Mouse (Mus musculus): ENCODE data around the gene Atxn2. TPM values are rescaled to one million over a fixed set of nuclear protein-coding genes. Genes with fewer than 3 reads are reported as not detected.

Atxn2 gene
- polyA plus RNA-seq, 2 experiments = 87.2 to 156 TPM

GRCm38 (mm10) chr5:121759921-121760320 is 48.8 kb downstream of the Atxn2 start:
- Histone ChIP-seq H3K36me3 (ENCODE audit: control insufficient read depth, insufficient read depth, low read length) (peaks cover 46% of the 10 kb centered on the region), H3K4me3 (replicated peaks; ENCODE audit: low read length) (no peak overlapping the region), H3K4me1 (ENCODE audit: control insufficient read depth, insufficient read depth, low read length) (no peaks in the 10 kb centered on the region), H3K27ac (replicated peaks; ENCODE audit: low read depth, low read length) (no peak overlapping the region), H3K9ac (ENCODE audit: low read depth, low read length, severe bottlenecking) (no peak overlapping the region), H3K9me3 (ENCODE audit: control insufficient read depth, low read length) (no peaks in the 10 kb centered on the region), H3K4me2 (replicated peaks; ENCODE audit: low read depth, low read length, severe bottlenecking) (no peak overlapping the region), H3K27me3 (ENCODE audit: control insufficient read depth, insufficient read depth, low read length) (no peaks in the 10 kb centered on the region)
- TF ChIP-seq POLR2A (IDR thresholded peaks at IDR 0.05; ENCODE audit: borderline replicate concordance, extremely low read depth, insufficient read depth, insufficient read length) = no peak
- DNase-seq (ENCODE audit: low spot score) (no peak), ATAC-seq (ENCODE audit: low FRiP score, low read depth) (no peak)
- WGBS = 91% methylated on average over 4 of the region's 4 CpGs

- H3K9me3 ChIP-seq (ENCODE audit: control insufficient read depth, low read length) = no peaks in the 10 kb centered on the region
- DNase-seq (ENCODE audit: low spot score) (no peak), ATAC-seq (ENCODE audit: low FRiP score, low read depth) (no peak)
- H3K27me3 ChIP-seq (ENCODE audit: control insufficient read depth, insufficient read depth, low read length) = no peaks in the 10 kb centered on the region
- no peak overlapping the region for H3K9ac ChIP-seq (ENCODE audit: low read depth, low read length, severe bottlenecking)
- H3K27ac ChIP-seq (replicated peaks; ENCODE audit: low read depth, low read length) = no peak overlapping the region
- H3K4me2 ChIP-seq (replicated peaks; ENCODE audit: low read depth, low read length, severe bottlenecking) = no peak overlapping the region
- H3K4me1 ChIP-seq (ENCODE audit: control insufficient read depth, insufficient read depth, low read length) = no peaks in the 10 kb centered on the region
- H3K4me3 ChIP-seq (replicated peaks; ENCODE audit: low read length) = no peak overlapping the region
- TF ChIP-seq POLR2A (IDR thresholded peaks at IDR 0.05; ENCODE audit: borderline replicate concordance, extremely low read depth, insufficient read depth, insufficient read length) = no peak
- H3K36me3 ChIP-seq (ENCODE audit: control insufficient read depth, insufficient read depth, low read length) = peaks cover 50% of the 10 kb centered on the region
- 80% methylated on average over 7 of the region's 7 CpGs for WGBS
Measured at GRCm38 (mm10) chr5:121761459-121761858, 50.3 kb downstream of the Atxn2 start.

GRCm38 (mm10) chr5:121762949-121763348 is 51.8 kb downstream of the Atxn2 start:
- Histone ChIP-seq H3K4me1 (ENCODE audit: control insufficient read depth, insufficient read depth, low read length) (no peaks in the 10 kb centered on the region), H3K9ac (ENCODE audit: low read depth, low read length, severe bottlenecking) (no peak overlapping the region), H3K27ac (replicated peaks; ENCODE audit: low read depth, low read length) (no peak overlapping the region), H3K9me3 (ENCODE audit: control insufficient read depth, low read length) (no peaks in the 10 kb centered on the region), H3K27me3 (ENCODE audit: control insufficient read depth, insufficient read depth, low read length) (no peaks in the 10 kb centered on the region), H3K4me3 (replicated peaks; ENCODE audit: low read length) (no peak overlapping the region), H3K4me2 (replicated peaks; ENCODE audit: low read depth, low read length, severe bottlenecking) (no peak overlapping the region), H3K36me3 (ENCODE audit: control insufficient read depth, insufficient read depth, low read length) (peaks cover 51% of the 10 kb centered on the region)
- TF ChIP-seq POLR2A (IDR thresholded peaks at IDR 0.05; ENCODE audit: borderline replicate concordance, extremely low read depth, insufficient read depth, insufficient read length) = no peak
- 90% methylated on average over 6 of the region's 6 CpGs for WGBS
- ATAC-seq (ENCODE audit: low FRiP score, low read depth) (no peak), DNase-seq (ENCODE audit: low spot score) (no peak)

GRCm38 (mm10) chr5:121765020-121765419 is 53.9 kb downstream of the Atxn2 start:
- H3K27me3 ChIP-seq (ENCODE audit: control insufficient read depth, insufficient read depth, low read length) = no peaks in the 10 kb centered on the region
- ATAC-seq (ENCODE audit: low FRiP score, low read depth) = no peak
- H3K9me3 ChIP-seq (ENCODE audit: control insufficient read depth, low read length) = no peaks in the 10 kb centered on the region
- no peak overlapping the region for H3K4me3 ChIP-seq (replicated peaks; ENCODE audit: low read length)
- DNase-seq (ENCODE audit: low spot score) = no peak
- no peak overlapping the region for H3K27ac ChIP-seq (replicated peaks; ENCODE audit: low read depth, low read length)
- peaks cover 53% of the 10 kb centered on the region for H3K36me3 ChIP-seq (ENCODE audit: control insufficient read depth, insufficient read depth, low read length)
- no peaks in the 10 kb centered on the region for H3K4me1 ChIP-seq (ENCODE audit: control insufficient read depth, insufficient read depth, low read length)
- no peak overlapping the region for H3K4me2 ChIP-seq (replicated peaks; ENCODE audit: low read depth, low read length, severe bottlenecking)
- H3K9ac ChIP-seq (ENCODE audit: low read depth, low read length, severe bottlenecking) = no peak overlapping the region
- 70% methylated on average over 2 of the region's 2 CpGs for WGBS
- no peak for TF ChIP-seq POLR2A (IDR thresholded peaks at IDR 0.05; ENCODE audit: borderline replicate concordance, extremely low read depth, insufficient read depth, insufficient read length)

GRCm38 (mm10) chr5:121766038-121766773 is 55.1 kb downstream of the Atxn2 start:
- H3K36me3 ChIP-seq (ENCODE audit: control insufficient read depth, insufficient read depth, low read length) = peaks cover 42% of the 10 kb centered on the region
- no peak for TF ChIP-seq POLR2A (IDR thresholded peaks at IDR 0.05; ENCODE audit: borderline replicate concordance, extremely low read depth, insufficient read depth, insufficient read length)
- no peak for ATAC-seq (ENCODE audit: low FRiP score, low read depth)
- H3K4me2 ChIP-seq (replicated peaks; ENCODE audit: low read depth, low read length, severe bottlenecking) = no peak overlapping the region
- no peak for DNase-seq (ENCODE audit: low spot score)
- no peaks in the 10 kb centered on the region for H3K9me3 ChIP-seq (ENCODE audit: control insufficient read depth, low read length)
- 92% methylated on average over 4 of the region's 4 CpGs for WGBS
- H3K27ac ChIP-seq (replicated peaks; ENCODE audit: low read depth, low read length) = no peak overlapping the region
- no peak overlapping the region for H3K4me3 ChIP-seq (replicated peaks; ENCODE audit: low read length)
- H3K27me3 ChIP-seq (ENCODE audit: control insufficient read depth, insufficient read depth, low read length) = no peaks in the 10 kb centered on the region
- H3K9ac ChIP-seq (ENCODE audit: low read depth, low read length, severe bottlenecking) = no peak overlapping the region
- no peaks in the 10 kb centered on the region for H3K4me1 ChIP-seq (ENCODE audit: control insufficient read depth, insufficient read depth, low read length)

Measured in limb, embryonic 14.5 days (tissue).